Mouse (Mus musculus) midbrain, embryonic 11.5 days (tissue): Measurements from ENCODE around the gene Gm11114. TPM values are rescaled to one million over a fixed set of nuclear protein-coding genes. Genes with fewer than 3 reads are reported as not detected.

Experiments used
- ATAC-seq: fragments of 200-750 bp; cut with Nextera tagmentation; 2 replicates; pipeline ENCODE4 v1.8.0; 2017; ENCODE audit warnings: moderate TSS enrichment, moderate library complexity; ENCODE audit not compliant: low FRiP score
- DNase-seq: peaks from one replicate; pipeline ENCODE4 v3.0.0; 2015; ENCODE audit warnings: low spot score; ENCODE audit errors: missing footprints
- H3K27ac ChIP-seq: fragments of 300-500 bp; sonication (generic); 2 replicates; pipeline ENCODE4 v1.5.1; 2014; ENCODE audit warnings: low read depth, low read length
- H3K27me3 ChIP-seq: fragments of 300-500 bp; sonication (generic); 2 replicates; pipeline ENCODE4 v1.6.1; 2014; ENCODE audit warnings: mild to moderate bottlenecking, low read length, moderate library complexity, mixed read lengths; ENCODE audit not compliant: control insufficient read depth, insufficient read depth
- H3K36me3 ChIP-seq: fragments of 300-500 bp; sonication (generic); 2 replicates; pipeline ENCODE4 v1.6.1; 2014; ENCODE audit warnings: mild to moderate bottlenecking, low read length, moderate library complexity, mixed read lengths; ENCODE audit not compliant: control insufficient read depth, insufficient read depth
- H3K4me1 ChIP-seq: fragments of 300-500 bp; sonication (generic); 2 replicates; pipeline ENCODE4 v1.6.1; 2014; ENCODE audit warnings: low read length; ENCODE audit not compliant: control insufficient read depth, insufficient read depth
- H3K4me2 ChIP-seq: fragments of 300-500 bp; sonication (generic); 2 replicates; pipeline ENCODE4 v1.6.1; 2014; ENCODE audit warnings: mild to moderate bottlenecking, moderate library complexity
- H3K4me3 ChIP-seq: fragments of 300-500 bp; sonication (generic); 2 replicates; pipeline ENCODE4 v1.5.1; 2014; ENCODE audit warnings: low read depth, low read length
- H3K9ac ChIP-seq: fragments of 300-500 bp; sonication (generic); 2 replicates; pipeline ENCODE4 v1.6.1; 2014; ENCODE audit warnings: low read length
- H3K9me3 ChIP-seq: fragments of 300-500 bp; sonication (generic); 2 replicates; pipeline ENCODE4 v1.6.1; 2016; ENCODE audit warnings: low read length; ENCODE audit not compliant: control insufficient read depth
- WGBS: fragments of 180-500 bp; shearing (Covaris S2); extraction: QIAGEN DNeasy Blood & Tissue Kit; methylation state at CpG from one replicate; pipeline ENCODE4 v1.1.7; 2014; 5-methylcytosine and 5-hydroxymethylcytosine counted together
- polyA plus RNA-seq: library from polyadenylated mRNA; unstranded; fragments of >200 nt; fragmentation: Nextera tagmentation; extraction: Ambion mirVana; gene quantifications from 2 replicates; pipeline ENCODE4 v1.2.1, GENCODE M21; 2014

The Gm11114 gene
- polyA plus RNA-seq, 1 experiment from 2014 or later: not detected

GRCm38 (mm10) chr9:85347823-85348523, 35.4 kb downstream of the Gm11114 start:
- no peaks in the 10 kb centered on the region for H3K36me3 ChIP-seq
- H3K4me2 ChIP-seq: no peak overlapping the region
- H3K9me3 ChIP-seq: no peaks in the 10 kb centered on the region
- no peak overlapping the region for H3K9ac ChIP-seq
- H3K4me1 ChIP-seq: no peaks in the 10 kb centered on the region
- H3K4me3 ChIP-seq: no peak overlapping the region
- DNase-seq (no peak), ATAC-seq (no peak)
- no peak overlapping the region for H3K27ac ChIP-seq
- no peaks in the 10 kb centered on the region for H3K27me3 ChIP-seq
- WGBS: 85% methylated on average over 10 of the region's 10 CpGs

GRCm38 (mm10) chr9:85355559-85355958, 43.0 kb downstream of the Gm11114 start:
- Histone ChIP-seq H3K4me3 (no peak overlapping the region), H3K9me3 (no peaks in the 10 kb centered on the region), H3K9ac (no peak overlapping the region), H3K27ac (no peak overlapping the region), H3K27me3 (no peaks in the 10 kb centered on the region), H3K36me3 (no peaks in the 10 kb centered on the region), H3K4me2 (no peak overlapping the region), H3K4me1 (no peaks in the 10 kb centered on the region)
- DNase-seq (no peak), ATAC-seq (no peak)
- WGBS: 60% methylated on average over 5 of the region's 5 CpGs

GRCm38 (mm10) chr9:85357154-85357860, 44.7 kb downstream of the Gm11114 start:
- no peak overlapping the region for H3K4me3 ChIP-seq
- no peaks in the 10 kb centered on the region for H3K9me3 ChIP-seq
- no peak overlapping the region for H3K27ac ChIP-seq
- no peaks in the 10 kb centered on the region for H3K36me3 ChIP-seq
- WGBS: 93% methylated on average over 7 of the region's 7 CpGs
- no peaks in the 10 kb centered on the region for H3K27me3 ChIP-seq
- no peak for DNase-seq
- no peak for ATAC-seq
- H3K4me2 ChIP-seq: no peak overlapping the region
- H3K9ac ChIP-seq: no peak overlapping the region
- H3K4me1 ChIP-seq: no peaks in the 10 kb centered on the region

Other genes starting within 250 kb of the Gm11114 start
- gene Tent5a, start 14.6 kb downstream of the Gm11114 start, polyA plus RNA-seq: 6.0 and 6.8 TPM in 2 replicates